Mouse (Mus musculus) gastrocnemius, postnatal 14 days (tissue): ENCODE results near the gene Ppp1r37. TPM values are rescaled to one million over a fixed set of nuclear protein-coding genes. Genes with fewer than 3 reads are reported as not detected.
"Not testable (repeated sequence)": the region's sequence is repeated elsewhere in the genome, so short reads cannot be mapped to it uniquely, and the experiment has no call there.

Experiments
- DNase-seq: peaks from one replicate; pipeline ENCODE4 v3.0.0; 2021; ENCODE audit warnings: mixed read lengths
- intact Hi-C: fragments of 180-260 bp; cut with DNase I; formaldehyde crosslinking; loops from one replicate; pipeline ENCODE4 v1.15.1; 2025; ENCODE audit warnings: low total_unique reads
- long read RNA-seq, 2 experiments: library from polyadenylated mRNA; stranded (forward); transcript quantifications; one replicate each; pipeline ENCODE4 v2.0.0; 2021
- total RNA-seq, 2 experiments: library from RNA; stranded (reverse); gene quantifications; 2 replicates each; pipeline ENCODE4 v1.2.3; 2021

Ppp1r37 gene
- 10 to 100 TPM; 34.4 to 34.5 TPM for total RNA-seq
- long read RNA-seq, experiment 1, partial matches to known transcripts, result 2 of 14 reads
- long read RNA-seq, experiment 1, other reads (novel, unspliced or antisense), result 9 of 14 reads
- long read RNA-seq, experiment 2, transcript Ppp1r37-201 (13 exons, 3,816 nt), result major isoform, 7 of 18 reads
- long read RNA-seq, experiment 2, partial matches to known transcripts, result 0 of 18 reads
- long read RNA-seq, experiment 2, other reads (novel, unspliced or antisense), result 10 of 18 reads

DNA sequence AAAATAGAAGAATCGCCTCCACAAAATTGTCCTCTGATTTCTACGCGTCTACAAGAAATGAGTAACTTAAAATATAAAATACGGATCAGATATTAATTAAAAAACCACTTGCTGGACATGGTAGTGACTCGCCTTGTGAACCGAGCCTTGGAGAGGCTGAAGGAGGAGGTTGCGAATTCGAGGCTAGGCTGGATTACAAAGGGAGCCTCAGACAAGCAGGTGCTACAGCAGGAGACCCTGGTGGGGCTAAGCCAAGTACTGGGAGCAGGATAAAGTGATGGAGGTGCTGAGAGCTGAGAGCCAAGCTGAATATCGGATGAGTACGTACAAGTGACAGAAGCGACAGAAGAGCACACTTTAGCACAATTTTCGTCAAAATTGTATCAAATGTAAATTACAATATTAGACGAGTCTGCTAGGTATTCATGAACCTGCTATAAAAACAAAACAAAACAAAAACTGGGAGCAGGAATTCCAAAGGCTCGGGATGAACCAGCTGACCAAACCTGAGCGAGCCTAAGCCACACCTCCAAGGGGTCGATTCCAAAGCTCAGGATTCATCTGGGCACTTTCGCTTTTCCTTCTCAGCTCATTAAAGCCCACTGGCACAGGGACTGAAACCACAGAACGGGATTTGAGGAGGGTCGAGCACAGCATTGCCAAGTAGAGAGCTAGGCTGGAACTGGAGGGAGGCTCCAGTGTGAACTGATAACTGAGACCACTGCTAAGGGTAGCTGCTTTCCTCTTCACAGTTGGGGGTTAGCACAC lies at the start of gene Ppp1r37:
Gene Ppp1r37, minus strand, starts transcription at position 434 of the 768 bp plus-strand sequence.
- no peak for DNase-seq
- intact Hi-C loops, result no loop called here

- intact Hi-C loops, result loop anchor here (5.0 kb wide), 1 partner anchor 99 kb away; no protein-coding TSS in a partner anchor
- no peak for DNase-seq
Observed at GRCm38 (mm10) chr7:19610969-19611368, 48.1 kb upstream of the Ppp1r37 start.

DNA sequence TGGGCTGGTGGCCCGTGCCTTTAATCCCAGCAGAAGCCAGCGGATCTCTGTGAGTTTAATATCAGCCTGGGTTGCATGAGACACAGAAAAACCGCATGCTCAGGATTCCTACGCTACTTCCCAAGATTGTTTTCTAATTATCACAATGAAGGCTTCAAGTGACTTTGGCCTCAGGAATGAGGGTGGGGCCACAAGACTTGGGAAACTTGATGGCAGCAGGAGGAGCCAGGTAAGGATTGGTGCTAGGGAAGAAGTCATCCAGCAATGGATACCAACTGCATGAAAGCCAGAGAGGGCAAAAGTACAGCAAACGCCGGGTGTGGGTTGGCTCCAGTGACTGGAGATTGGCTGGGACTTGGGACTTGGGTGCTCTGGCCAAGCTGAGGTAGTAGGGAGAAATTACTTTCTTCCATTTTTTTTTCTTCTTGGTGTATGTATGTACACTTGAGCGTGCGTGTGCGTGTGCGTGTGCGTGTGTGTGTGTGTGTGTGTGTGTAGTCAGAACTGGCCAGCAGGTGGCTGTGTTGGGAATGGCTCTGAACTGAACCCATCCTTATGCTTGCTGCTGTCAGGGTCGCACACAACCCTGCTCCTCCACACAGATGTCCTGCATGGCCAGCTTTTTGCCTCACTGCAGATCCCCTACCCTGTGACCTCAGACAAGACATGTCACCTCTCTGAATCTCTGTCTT lies 46.9 kb upstream of the Ppp1r37 start:
- DNase-seq, result no peak
- intact Hi-C loops, result loop anchor here (5.0 kb wide), 1 partner anchor 97 kb away; no protein-coding TSS in a partner anchor

DNA sequence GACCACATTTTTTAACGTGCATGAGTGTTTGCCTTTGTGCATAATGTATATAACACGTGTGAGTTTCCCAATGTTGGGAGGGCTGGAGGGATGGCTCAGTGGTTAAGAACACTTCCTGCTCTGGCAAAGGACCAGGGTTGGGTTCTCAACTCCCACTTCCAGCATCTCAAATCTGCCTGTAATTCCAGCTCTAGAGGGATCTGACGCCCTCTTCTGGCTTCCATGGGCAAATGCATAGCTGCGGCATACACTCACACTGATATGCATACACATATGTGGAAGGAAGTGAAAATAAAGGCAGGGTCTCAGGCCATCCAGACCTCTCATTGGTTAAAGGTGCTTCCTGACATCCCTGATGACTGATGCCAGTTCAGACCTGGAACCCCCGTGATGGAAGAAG lies 44.4 kb upstream of the Ppp1r37 start:
- intact Hi-C loops, result no loop called here
- DNase-seq, result no peak

- DNase-seq, intact Hi-C loops: not testable (repeated sequence)
Observed at GRCm38 (mm10) chr7:19604606-19605214, 41.8 kb upstream of the Ppp1r37 start.

DNA sequence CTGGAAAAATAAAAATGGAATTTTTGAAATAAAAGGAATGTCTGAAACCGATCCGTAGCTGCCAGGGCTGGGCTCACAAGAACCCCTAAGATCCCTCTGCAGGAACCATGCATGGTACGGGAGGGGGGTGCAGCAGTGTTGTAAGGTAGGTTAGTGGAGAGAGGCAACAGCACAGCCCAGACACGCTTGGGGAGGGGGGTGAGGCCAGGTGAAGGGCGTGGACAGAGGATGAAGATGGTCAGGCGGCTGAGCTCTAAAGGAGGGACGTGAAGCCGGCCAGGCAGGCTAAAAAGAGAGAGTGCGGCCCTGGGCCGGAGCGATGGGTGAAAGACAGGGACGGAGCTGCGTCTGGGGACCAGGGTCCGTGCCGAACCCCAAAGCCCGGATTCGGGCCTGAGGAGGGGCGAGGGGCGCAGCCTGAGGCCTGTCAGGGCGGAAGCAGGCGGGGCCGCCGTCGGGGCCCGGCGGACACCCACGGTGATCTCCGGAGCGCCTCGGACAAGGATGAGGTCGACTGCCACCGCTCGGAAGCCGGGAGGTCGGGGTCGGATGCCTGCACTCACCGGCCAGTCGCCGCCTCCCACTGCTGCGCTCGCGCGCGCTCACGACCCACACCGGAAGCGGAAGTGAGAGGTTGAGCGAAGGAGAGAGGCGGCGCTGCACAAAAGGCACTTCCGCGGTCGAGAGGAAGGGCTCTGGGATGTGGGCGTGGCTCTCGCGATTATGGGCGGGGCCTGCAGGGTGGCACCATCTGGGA lies 41.2 kb upstream of the Ppp1r37 start, which contains the start of gene Clasrp:
Gene Clasrp, minus strand, starts transcription at position 638 of the 757 bp plus-strand sequence.
- DNase-seq, result peak; percentile 97
- intact Hi-C loops, result no loop called here

- no peak for DNase-seq
- intact Hi-C loops, result no loop called here
Observed at GRCm38 (mm10) chr7:19603055-19603454, 40.2 kb upstream of the Ppp1r37 start.

DNA sequence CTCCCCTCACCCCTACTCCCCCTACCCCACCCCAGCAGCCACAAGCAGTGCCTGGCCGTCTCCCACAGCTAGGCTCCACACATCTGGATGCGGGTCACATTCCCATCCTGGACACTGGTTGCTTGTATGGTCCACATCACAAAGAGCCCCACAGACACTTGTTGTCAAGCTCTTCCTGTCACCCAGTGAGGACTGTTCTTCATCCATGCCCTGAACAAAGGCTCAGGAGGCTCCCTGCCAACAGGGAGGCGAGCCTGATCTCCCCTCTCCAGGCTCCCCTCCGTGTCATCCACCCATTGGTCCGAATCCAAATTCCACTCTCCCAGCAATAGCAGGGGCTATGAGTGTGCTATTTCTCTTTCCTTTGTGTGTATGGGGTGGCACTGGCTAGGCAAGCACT lies 37.7 kb upstream of the Ppp1r37 start:
- intact Hi-C loops, result no loop called here
- DNase-seq, result no peak

DNA sequence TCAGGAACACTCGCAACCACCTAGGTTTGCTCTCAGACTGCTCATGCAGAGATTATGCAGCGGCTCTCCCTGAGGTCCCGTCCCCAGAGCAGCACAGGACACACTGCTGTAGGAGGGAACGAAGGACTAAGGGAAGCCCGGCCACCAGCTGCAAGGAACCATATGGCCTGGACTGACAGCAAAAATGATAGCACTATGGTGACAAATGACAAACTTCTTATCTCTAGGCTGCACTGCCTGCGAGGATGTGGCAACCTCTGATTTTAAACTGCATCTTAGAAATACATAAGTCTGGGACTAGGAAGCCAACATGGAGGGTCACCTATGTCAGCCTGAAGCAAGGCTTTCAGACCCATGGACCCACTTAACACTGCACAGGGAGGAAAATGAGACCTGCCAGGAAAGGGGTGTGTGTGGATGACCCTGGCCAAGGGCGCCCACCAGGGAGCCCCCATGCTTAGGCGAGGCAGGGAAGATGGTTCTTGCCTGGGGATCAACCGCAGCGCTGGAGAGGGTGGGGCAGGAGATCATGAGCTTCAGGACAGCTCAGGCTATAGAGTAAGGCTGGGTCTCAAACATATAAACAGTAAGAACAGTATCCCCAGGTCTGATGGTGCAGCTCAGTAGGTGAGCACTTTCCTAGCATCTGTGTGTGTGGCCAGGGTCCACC lies 30.3 kb upstream of the Ppp1r37 start:
- DNase-seq, result no peak
- intact Hi-C loops, result no loop called here

DNA sequence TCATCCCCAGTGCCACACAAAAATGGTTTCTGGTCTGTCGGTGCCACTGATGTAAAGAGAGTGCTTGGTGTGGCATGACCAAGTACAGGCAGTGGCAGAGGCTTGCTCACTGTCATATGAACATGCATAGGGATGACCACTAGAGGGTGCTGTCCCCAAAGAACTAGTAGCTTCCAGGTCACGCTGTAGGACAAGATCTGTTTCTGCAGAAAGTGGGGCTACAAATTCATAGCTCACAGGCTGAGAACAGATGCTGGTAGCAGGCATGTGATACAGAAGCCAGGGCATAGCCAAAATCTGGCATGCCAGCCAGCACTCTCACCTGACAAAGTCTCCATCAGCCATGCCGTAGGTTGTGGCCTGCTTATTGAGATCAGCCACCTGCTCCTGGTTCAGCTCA lies 27.0 kb upstream of the Ppp1r37 start:
- peak; percentile 72 for DNase-seq
- intact Hi-C loops, result no loop called here

DNA sequence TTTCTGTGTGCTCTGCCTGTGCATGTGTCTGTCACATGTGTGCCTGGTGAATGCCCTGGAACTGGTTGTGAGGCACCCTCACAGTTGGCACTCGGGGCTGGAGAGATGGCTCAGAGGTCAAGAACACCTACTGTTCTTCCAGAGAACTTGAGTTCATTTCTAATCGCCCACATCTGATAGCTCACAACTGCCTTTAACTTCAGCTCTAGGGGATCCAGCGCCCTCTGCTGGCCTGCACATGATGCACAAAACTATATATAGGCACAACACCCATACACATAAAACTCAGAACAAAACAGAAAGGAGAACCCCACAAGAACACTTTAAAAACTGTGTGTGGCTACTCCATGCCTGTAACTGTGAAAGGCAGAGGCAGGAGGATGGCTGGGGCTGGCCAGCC lies 26.3 kb upstream of the Ppp1r37 start:
- DNase-seq, result peak; percentile 46

DNA sequence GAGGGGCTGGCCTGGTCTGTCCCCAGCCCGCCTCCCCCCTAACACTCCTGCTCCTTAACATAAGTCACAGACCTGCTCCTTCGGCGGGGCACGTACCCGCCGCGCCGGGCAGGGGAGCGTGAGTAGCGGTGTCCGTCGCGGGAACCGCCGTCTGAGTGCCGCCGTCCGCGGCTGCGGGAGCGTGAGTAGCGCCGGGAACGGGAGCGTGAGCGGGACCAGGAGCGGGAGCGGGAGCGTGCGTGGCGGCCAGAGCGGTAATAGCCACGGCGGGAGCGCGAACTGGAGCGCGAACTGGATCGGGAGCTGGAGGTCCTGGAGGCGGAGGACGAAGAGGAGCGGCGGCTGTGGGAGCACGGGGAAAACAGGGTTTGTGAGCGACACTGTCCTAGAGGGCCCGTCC lies 23.4 kb upstream of the Ppp1r37 start:
- intact Hi-C loops, result no loop called here
- DNase-seq, result no peak

More for the DNA sequence above, 26.3 kb upstream of the Ppp1r37 start:
- intact Hi-C loops, result no loop called here

GRCm38 (mm10) chr7:19580634-19581033 lies 17.8 kb upstream of the Ppp1r37 start:
- no peak for DNase-seq
- intact Hi-C loops, result loop anchor here (5.0 kb wide), 2 partner anchors 37 to 63 kb away; partner anchors contain the start of gene Nkpd1

DNA sequence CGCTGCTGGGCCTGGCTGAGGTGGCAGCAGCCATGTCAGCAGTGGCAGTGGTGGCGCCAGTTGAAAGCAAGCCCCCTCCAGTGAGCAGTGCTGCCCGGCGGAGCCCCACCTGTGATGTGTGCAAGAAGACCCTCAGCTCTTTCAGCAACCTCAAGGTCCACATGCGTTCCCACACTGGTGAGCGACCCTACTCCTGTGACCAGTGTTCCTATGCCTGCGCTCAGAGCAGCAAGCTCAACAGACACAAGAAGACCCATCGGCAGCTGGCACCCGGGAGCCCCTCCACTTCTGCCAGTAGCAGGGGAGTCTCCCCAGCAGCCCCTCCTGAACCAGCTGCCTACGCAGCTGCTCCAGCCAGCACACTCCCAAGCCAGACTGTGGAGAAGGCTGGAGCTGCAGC lies 16.9 kb upstream of the Ppp1r37 start:
- intact Hi-C loops, result loop anchor here (5.0 kb wide), 2 partner anchors 38 to 62 kb away; partner anchors contain the start of gene Nkpd1

GRCm38 (mm10) chr7:19578436-19578835 lies 15.6 kb upstream of the Ppp1r37 start:
- intact Hi-C loops, result no loop called here
- no peak for DNase-seq

More for the DNA sequence above, 16.9 kb upstream of the Ppp1r37 start:
- DNase-seq, result no peak

DNA sequence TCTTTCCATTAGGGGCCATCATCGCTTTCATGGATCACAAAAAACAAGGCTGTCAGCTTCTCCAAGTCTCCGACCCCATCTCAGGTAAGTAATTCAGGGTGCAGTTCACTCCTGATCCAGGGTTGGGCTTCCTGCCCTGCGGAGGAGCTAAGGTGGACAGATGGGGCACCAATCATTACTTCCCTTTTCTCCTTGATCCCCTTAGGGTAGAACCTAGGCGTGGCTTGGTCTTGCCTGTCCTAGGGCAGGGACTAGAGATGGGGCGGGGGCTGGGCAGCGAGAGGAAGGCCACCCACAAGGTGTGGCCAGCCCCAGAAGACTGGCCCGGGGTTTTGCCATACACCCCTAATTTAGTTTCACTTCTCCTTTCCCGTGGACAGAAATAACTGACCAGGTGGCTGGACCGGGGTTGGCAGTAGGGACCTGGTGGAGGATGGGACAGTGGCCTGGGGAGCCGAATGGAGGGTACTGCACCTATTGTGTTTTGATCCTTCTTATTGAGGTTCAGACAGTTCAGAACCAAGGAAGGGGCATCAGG lies 15.1 kb upstream of the Ppp1r37 start:
- DNase-seq, result no peak
- intact Hi-C loops, result no loop called here

GRCm38 (mm10) chr7:19577141-19577852 lies 14.4 kb upstream of the Ppp1r37 start, which contains the start of the genes Zfp296 and Gemin7:
TSS of gene Zfp296 (plus strand) at chr7:19577287.
TSS of gene Gemin7 (minus strand) at chr7:19577595.
- intact Hi-C loops, result no loop called here
- DNase-seq, result peak; percentile 34
